Mouse (Mus musculus): Measurements from ENCODE around the gene Abcb1a.

- TF ChIP-seq CTCF (IDR thresholded peaks at IDR 0.05) (no peak), POLR2A (IDR thresholded peaks at IDR 0.05; ENCODE audit: insufficient read depth, low read depth, low read length) (no peak), EP300 (IDR thresholded peaks at IDR 0.05; ENCODE audit: insufficient read depth, low read depth, low read length) (no peak)
These were observed at the start of gene Abcb1a for GRCm38 (mm10) chr5:8659911-8660737.

Measured in heart, adult 2 months (tissue).